Mouse (Mus musculus) MEL (cell line): Measurements from ENCODE around the gene Pde11a. TPM values are rescaled to one million over a fixed set of nuclear protein-coding genes. Genes with fewer than 3 reads are reported as not detected.

Experiments used
- DNase-seq: peaks from one replicate; pipeline ENCODE4 v3.0.0; 2011; ENCODE audit warnings: low read depth, low spot score
- H3K27ac ChIP-seq: 2 replicates; pipeline ENCODE4 v1.5.1; 2012; ENCODE audit warnings: low read depth, mild to moderate bottlenecking, control low read depth, low read length, moderate library complexity; ENCODE audit not compliant: control insufficient read depth
- H3K27me3 ChIP-seq, 2 experiments: fragments of 150-350 bp in 1 of 2; sonication (generic) in 1 of 2; 2 replicates each; pipeline ENCODE4 v1.6.1; 2012; ENCODE audit warnings: low read length in 2 of 2, mild to moderate bottlenecking in 2 of 2, improper control_type of control experiment in 1 of 2, moderate library complexity in 1 of 2; ENCODE audit not compliant: insufficient read depth in 2 of 2, control insufficient read depth in 1 of 2
- H3K36me3 ChIP-seq, 2 experiments: 2 replicates each; pipeline ENCODE4 v1.6.1; 2012 to 2014; ENCODE audit warnings: low read length in 2 of 2, improper control_type of control experiment in 1 of 2, inconsistent platforms in 1 of 2, mild to moderate bottlenecking in 1 of 2; ENCODE audit not compliant: insufficient read depth in 2 of 2, control insufficient read depth in 1 of 2
- H3K4me1 ChIP-seq, 2 experiments: fragments of 150-350 bp in 1 of 2; sonication (generic) in 1 of 2; 2 replicates each; pipeline ENCODE4 v1.6.1; 2012; ENCODE audit warnings: low read length in 2 of 2, improper control_type of control experiment in 1 of 2, mild to moderate bottlenecking in 1 of 2; ENCODE audit not compliant: insufficient read depth in 2 of 2, control insufficient read depth in 1 of 2
- H3K4me3 ChIP-seq, 2 experiments: fragments of 150-350 bp in 1 of 2; sonication (generic) in 1 of 2; 2 replicates each; pipeline ENCODE4 v1.5.1; 2012; ENCODE audit warnings: low read depth in 2 of 2, low read length in 2 of 2, mild to moderate bottlenecking in 2 of 2, moderate library complexity in 2 of 2, control low read depth in 1 of 2, improper control_type of control experiment in 1 of 2; ENCODE audit not compliant: control insufficient read depth in 1 of 2, insufficient read depth in 1 of 2
- H3K79me2 ChIP-seq: 2 replicates; pipeline ENCODE4 v1.6.1; 2012; ENCODE audit warnings: mild to moderate bottlenecking, low read length, moderate library complexity; ENCODE audit not compliant: control insufficient read depth, poor library complexity, insufficient read depth
- H3K9ac ChIP-seq: 2 replicates; pipeline ENCODE4 v1.6.1; 2012; ENCODE audit warnings: low read depth, mild to moderate bottlenecking, control low read depth, low read length, moderate library complexity; ENCODE audit not compliant: control insufficient read depth, poor library complexity, severe bottlenecking
- H3K9me3 ChIP-seq: fragments of 150-350 bp; sonication (generic); replicated peaks from 2 replicates; pipeline ENCODE4 v1.6.1; 2012; ENCODE audit warnings: mild to moderate bottlenecking, low read length, improper control_type of control experiment, moderate library complexity; ENCODE audit not compliant: insufficient read depth
- CHD2 ChIP-seq: IDR thresholded peaks from 2 replicates; pipeline ENCODE4 v1.6.1; 2011; ENCODE audit warnings: low read length, improper control_type of control experiment
- E2F4 ChIP-seq: IDR thresholded peaks from 2 replicates; pipeline ENCODE4 v1.6.1; 2011; ENCODE audit warnings: low read depth, low read length, improper control_type of control experiment, borderline replicate concordance
- EP300 ChIP-seq, 2 experiments: IDR thresholded peaks; 2 replicates each; pipeline ENCODE4 v1.6.1; 2011; ENCODE audit warnings: improper control_type of control experiment in 2 of 2, low read length in 2 of 2, low read depth in 1 of 2, mild to moderate bottlenecking in 1 of 2
- GABPA ChIP-seq: IDR thresholded peaks from 2 replicates; pipeline ENCODE4 v1.6.1; 2012; ENCODE audit warnings: low read depth, mild to moderate bottlenecking, inconsistent platforms, low read length, improper control_type of control experiment, moderate library complexity
- GATA1 ChIP-seq: IDR thresholded peaks from 2 replicates; pipeline ENCODE4 v1.6.1; 2011; ENCODE audit warnings: low read depth, low read length, improper control_type of control experiment
- JUND ChIP-seq: IDR thresholded peaks from 2 replicates; pipeline ENCODE4 v1.6.1; 2011; ENCODE audit warnings: low read depth, mild to moderate bottlenecking, improper control_type of control experiment, low read length
- MAZ ChIP-seq: IDR thresholded peaks from 2 replicates; pipeline ENCODE4 v1.6.1; 2012; ENCODE audit warnings: low read depth, mild to moderate bottlenecking, inconsistent platforms, low read length, improper control_type of control experiment
- MXI1 ChIP-seq: IDR thresholded peaks from 2 replicates; pipeline ENCODE4 v1.6.1; 2011; ENCODE audit warnings: mild to moderate bottlenecking, low read depth, low read length, improper control_type of control experiment
- MYB ChIP-seq: IDR thresholded peaks from 2 replicates; pipeline ENCODE4 v1.6.1; 2011; ENCODE audit warnings: mild to moderate bottlenecking, low read depth, low read length, improper control_type of control experiment
- MYC ChIP-seq: IDR thresholded peaks from 2 replicates; pipeline ENCODE4 v1.6.1; 2011; ENCODE audit warnings: low read depth, mild to moderate bottlenecking, low read length, improper control_type of control experiment, moderate library complexity
- NELFE ChIP-seq: IDR thresholded peaks from 2 replicates; pipeline ENCODE4 v1.6.1; 2011; ENCODE audit warnings: low read depth, low read length, improper control_type of control experiment
- NRF1 ChIP-seq: IDR thresholded peaks from 2 replicates; pipeline ENCODE4 v1.6.1; 2014; ENCODE audit warnings: low read depth, mild to moderate bottlenecking, inconsistent platforms, low read length, improper control_type of control experiment, moderate library complexity; ENCODE audit not compliant: poor library complexity, insufficient read depth, severe bottlenecking
- POLR2AphosphoS2 ChIP-seq: IDR thresholded peaks from 2 replicates; pipeline ENCODE4 v1.6.1; 2011; ENCODE audit warnings: low read length, improper control_type of control experiment
- POLR2AphosphoS5 ChIP-seq: IDR thresholded peaks from 2 replicates; pipeline ENCODE4 v1.6.1; 2012; ENCODE audit warnings: low read depth, borderline replicate concordance, mild to moderate bottlenecking, inconsistent platforms, low read length, moderate library complexity, mixed read lengths
- TAL1 ChIP-seq: IDR thresholded peaks from 2 replicates; pipeline ENCODE4 v1.6.1; 2012; ENCODE audit warnings: mild to moderate bottlenecking, inconsistent platforms, low read length, moderate library complexity, mixed read lengths
- TBP ChIP-seq: IDR thresholded peaks from 2 replicates; pipeline ENCODE4 v1.8.0; 2011; ENCODE audit warnings: low read depth, low read length, improper control_type of control experiment
- TCF12 ChIP-seq: IDR thresholded peaks from 2 replicates; pipeline ENCODE4 v1.6.1; 2014; ENCODE audit warnings: low read depth, mild to moderate bottlenecking, inconsistent platforms, low read length, improper control_type of control experiment, moderate library complexity
- UBTF ChIP-seq: IDR thresholded peaks from 2 replicates; pipeline ENCODE4 v1.6.1; 2012; ENCODE audit warnings: low read depth, mild to moderate bottlenecking, inconsistent platforms, low read length, improper control_type of control experiment, moderate library complexity, borderline replicate concordance; ENCODE audit not compliant: insufficient read depth
- ZKSCAN1 ChIP-seq: IDR thresholded peaks from 2 replicates; pipeline ENCODE4 v1.6.1; 2012; ENCODE audit warnings: low read depth, mild to moderate bottlenecking, inconsistent platforms, low read length, improper control_type of control experiment, moderate library complexity
- ZMIZ1 ChIP-seq: IDR thresholded peaks from 2 replicates; pipeline ENCODE4 v1.6.1; 2012; ENCODE audit warnings: low read depth, mild to moderate bottlenecking, inconsistent platforms, low read length, improper control_type of control experiment, moderate library complexity
- ZNF384 ChIP-seq: IDR thresholded peaks from 2 replicates; pipeline ENCODE4 v1.6.1; 2012; ENCODE audit warnings: low read depth, mild to moderate bottlenecking, inconsistent platforms, low read length, improper control_type of control experiment
- polyA plus RNA-seq, 2 experiments: library from polyadenylated mRNA; stranded (reverse) in 1 of 2; unstranded in 1 of 2; fragments of >175 nt in 1 of 2; fragments of >200 nt in 1 of 2; gene quantifications; 2 replicates each; pipeline versions ENCODE4 v1.2.1 to v1.2.4; 2012; ENCODE audit warnings: low replicate concordance in 2 of 2, low read depth in 1 of 2; ENCODE audit not compliant: insufficient read length in 2 of 2, insufficient read depth in 1 of 2, missing spikeins in 1 of 2
- total RNA-seq: library from RNA; depleted of rRNA; stranded (reverse); fragments of 300-350 nt; gene quantifications from 2 replicates; pipeline ENCODE4 v1.2.3, GENCODE M21; 2012

Gene Pde11a
- total and polyA plus RNA-seq, 3 experiments = not detected

DNA sequence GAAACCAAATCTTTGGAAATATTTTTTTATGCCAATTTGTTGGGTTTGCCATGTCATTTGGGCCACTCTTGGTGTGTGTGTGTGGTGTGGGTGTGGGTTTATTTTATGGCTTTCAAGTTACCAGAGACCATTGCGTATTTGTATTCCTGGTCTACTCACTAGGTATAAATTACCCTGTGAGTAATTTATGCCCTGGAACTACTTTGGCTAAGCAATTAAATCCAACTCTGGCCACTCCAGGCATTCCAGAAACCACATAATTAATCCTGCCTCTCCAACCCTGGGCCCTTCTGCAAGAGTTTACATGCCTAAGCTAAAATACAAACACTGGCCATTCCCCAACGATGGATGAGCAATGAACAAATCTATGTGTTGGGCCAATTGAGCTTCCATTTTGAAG is 261.7 kb downstream of the Pde11a start:
- H3K9ac ChIP-seq = no peak overlapping the region
- H3K27me3 ChIP-seq = peaks cover 0 to 2% of the 10 kb centered on the region in 2 experiments; a peak in 1 of 4 replicates
- TF ChIP-seq MYC (no peak), POLR2AphosphoS5 (no peak), E2F4 (no peak), EP300 (IDR thresholded peaks at IDR 0.05; ENCODE audit: low read depth in 1 of 2, low read length in 2 of 2) (no peak), ZNF384 (no peak), ZKSCAN1 (no peak), MXI1 (no peak)
- no peaks in the 10 kb centered on the region for H3K36me3 ChIP-seq
- DNase-seq = no peak
- no peak overlapping the region for H3K27ac ChIP-seq
- no peaks in the 10 kb centered on the region for H3K4me1 ChIP-seq
- no peaks in the 10 kb centered on the region for H3K9me3 ChIP-seq
- H3K4me3 ChIP-seq = no peak overlapping the region
- no peaks in the 10 kb centered on the region for H3K79me2 ChIP-seq

- no peak overlapping the region for H3K4me3 ChIP-seq
- no peaks in the 10 kb centered on the region for H3K79me2 ChIP-seq
- no peak for TF ChIP-seq NRF1
- TF ChIP-seq CHD2 = no peak
- no peak for TF ChIP-seq TAL1
- no peak for TF ChIP-seq MYB
- no peak for TF ChIP-seq ZKSCAN1
- TF ChIP-seq TCF12 = no peak
- TF ChIP-seq ZMIZ1 = no peak
- TF ChIP-seq UBTF = no peak
- TF ChIP-seq E2F4 = no peak
- no peak for TF ChIP-seq GABPA
- no peak for TF ChIP-seq POLR2AphosphoS2
- TF ChIP-seq NELFE = no peak
- TF ChIP-seq JUND = no peak
- no peak for TF ChIP-seq MAZ
- TF ChIP-seq TBP = no peak
- no peak for TF ChIP-seq GATA1
- DNase-seq = no peak
- no peaks in the 10 kb centered on the region for H3K36me3 ChIP-seq
- no peak overlapping the region for H3K9ac ChIP-seq
- H3K4me1 ChIP-seq = no peaks in the 10 kb centered on the region
- no peaks in the 10 kb centered on the region for H3K9me3 ChIP-seq
- H3K27me3 ChIP-seq = no peaks in the 10 kb centered on the region; a peak in 1 of 4 replicates
- no peak overlapping the region for H3K27ac ChIP-seq
Observed at GRCm38 (mm10) chr2:76076047-76076446, 262.5 kb downstream of the Pde11a start.
